Mouse (Mus musculus) ES-Bruce4 (cell line): ENCODE measurements around the gene Hsdl2.

Source experiments
- CTCF ChIP-seq: IDR thresholded peaks from one replicate; pipeline ENCODE4 v1.8.1; 2011; ENCODE audit warnings: low read depth, low read length
- EP300 ChIP-seq: IDR thresholded peaks from 2 replicates; pipeline ENCODE4 v1.6.1; 2011; ENCODE audit warnings: low read depth, low read length; ENCODE audit not compliant: insufficient read depth
- POLR2A ChIP-seq: IDR thresholded peaks from one replicate; pipeline ENCODE4 v1.8.1; 2011; ENCODE audit warnings: low read length; ENCODE audit not compliant: insufficient read depth

DNA sequence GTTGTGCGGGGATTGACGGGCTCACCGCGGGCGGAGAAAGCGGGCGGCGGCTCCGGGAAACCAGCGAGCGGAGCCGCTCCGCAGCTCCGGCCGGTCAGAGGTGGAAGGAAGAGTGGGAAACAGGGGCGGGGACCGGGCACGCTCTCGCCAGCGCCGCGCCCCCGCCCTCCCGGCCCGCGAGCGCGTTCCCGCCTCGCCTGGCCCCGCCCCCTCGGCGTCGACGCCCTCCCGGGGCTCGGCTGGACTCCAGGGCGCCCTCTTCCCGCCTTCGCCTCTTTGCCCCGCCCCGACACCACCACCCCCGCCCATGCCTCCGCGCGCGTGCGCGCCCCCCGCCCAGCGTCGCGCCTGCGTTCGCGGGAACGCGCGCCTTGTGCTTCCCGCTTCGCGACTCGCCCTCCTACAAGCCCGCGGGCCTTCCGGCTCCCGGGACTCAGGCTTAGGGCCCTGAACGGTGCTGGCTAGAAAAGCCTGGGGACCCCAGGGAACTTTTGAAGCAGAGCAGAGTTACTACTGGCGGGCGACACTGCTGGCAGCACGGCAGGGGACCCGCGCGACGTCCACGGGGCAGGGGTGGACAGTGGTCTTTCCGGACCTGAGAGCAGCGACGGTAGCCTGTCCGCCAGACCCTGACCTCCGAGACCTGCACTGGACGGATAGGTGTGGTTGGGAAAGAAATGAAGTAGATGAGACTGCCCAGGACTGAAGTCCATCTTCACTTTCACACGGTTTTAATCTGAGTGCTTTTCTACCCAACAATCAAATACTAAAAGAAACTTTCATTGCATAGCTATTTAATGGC, 32.0 kb upstream of the Hsdl2 start, which contains the start of gene Ptbp3:
- TF ChIP-seq CTCF (no peak), EP300 (no peak), POLR2A (no peak)
